ENCODE assay signal across 26 mouse cellular contexts in genomic region chr8:112933815-112934214, GRCm38 (mm10).
DNase-seq lines count a peak whose midpoint lies in the region; ATAC-seq lines count a peak whose summit lies in the region.
"Had no signal": no experiment of that assay in that cellular context is flagged by ENCODE, and none has a peak within 500 bp of the region (broad histone marks: within the 10 kb centered on the region; RNA-seq: fewer than 3 reads in every experiment).

No protein-coding gene starts in this region.

- H3K9ac ChIP-seq in midbrain, embryonic 13.5 days (replicated peaks) = no peak overlapping the region
- H3K9ac ChIP-seq in midbrain, embryonic 11.5 days (ENCODE audit: low read length) = no peak overlapping the region
- H3K9ac ChIP-seq: embryonic facial prominence, embryonic 12.5 days; forebrain, embryonic 13.5 days; forebrain, embryonic 15.5 days; forebrain, postnatal 0 days had no signal

- H3K36me3 ChIP-seq in midbrain, embryonic 13.5 days = no peaks in the 10 kb centered on the region
- no peaks in the 10 kb centered on the region for H3K36me3 ChIP-seq in midbrain, embryonic 11.5 days (ENCODE audit: control insufficient read depth, insufficient read depth, low read length)
- H3K36me3 ChIP-seq: embryonic facial prominence, embryonic 10.5 days; embryonic facial prominence, embryonic 12.5 days; forebrain, embryonic 15.5 days; G1E had no signal

- no peak for ATAC-seq in midbrain, embryonic 13.5 days
- ATAC-seq in midbrain, embryonic 11.5 days (ENCODE audit: low FRiP score) = no peak
- ATAC-seq: activated CD4-positive, CD25-positive, alpha-beta regulatory T cell, adult 4 months; CD4-positive, CD25-positive, alpha-beta regulatory T cell, adult 4 months; forebrain, embryonic 13.5 days; forebrain, embryonic 15.5 days; forebrain, postnatal 0 days; Patski had no signal

- no peaks in the 10 kb centered on the region for H3K4me1 ChIP-seq in midbrain, embryonic 13.5 days (replicated peaks)
- H3K4me1 ChIP-seq in midbrain, embryonic 11.5 days (ENCODE audit: control insufficient read depth, insufficient read depth, low read length) = no peaks in the 10 kb centered on the region
- H3K4me1 ChIP-seq: embryonic facial prominence, embryonic 10.5 days; embryonic facial prominence, embryonic 12.5 days had no signal

- WGBS in midbrain, embryonic 13.5 days = 94% methylated on average over 2 of the region's 2 CpGs
- 96% methylated on average over 2 of the region's 2 CpGs for WGBS in midbrain, embryonic 11.5 days

- peak; percentile 2 for DNase-seq in adrenal gland, adult 2 months
- no peak for DNase-seq in adrenal gland, postnatal 36 days
- DNase-seq in 416B (ENCODE audit: low read depth) (peak; percentile 40), ES-CJ7 (ENCODE audit: low read depth, low spot score) (peak; percentile 58), R1 (ENCODE audit: low read depth, low spot score) (peak; percentile 58)
- DNase-seq in gastrocnemius, adult 18-20 months (ENCODE audit: low spot score) = no peak
- no peak for DNase-seq in midbrain, embryonic 11.5 days (ENCODE audit: low spot score, missing footprints)
- DNase-seq: adrenal gland, adult 8-10 months; adrenal gland, postnatal 14 days; B cell, adult 2 months; cerebellum, adult 11-12 months; cerebellum, adult 2 months; cerebellum, adult 9-10 months; cerebellum, postnatal 10 days; cerebellum, postnatal 25 days; forebrain, postnatal 0 days had no signal

- H3K4me3 ChIP-seq in midbrain, embryonic 13.5 days (replicated peaks) = no peak overlapping the region
- no peak overlapping the region for H3K4me3 ChIP-seq in midbrain, embryonic 11.5 days (ENCODE audit: low read depth, low read length)
- H3K4me3 ChIP-seq: embryonic facial prominence, embryonic 10.5 days; embryonic facial prominence, embryonic 12.5 days; forebrain, embryonic 13.5 days; forebrain, embryonic 15.5 days had no signal

- no peak overlapping the region for H3K4me2 ChIP-seq in midbrain, embryonic 13.5 days (replicated peaks)
- H3K4me2 ChIP-seq in midbrain, embryonic 11.5 days = no peak overlapping the region
- H3K4me2 ChIP-seq: embryonic facial prominence, embryonic 12.5 days; forebrain, embryonic 13.5 days; forebrain, embryonic 15.5 days had no signal

- no peaks in the 10 kb centered on the region for H3K9me3 ChIP-seq in midbrain, embryonic 13.5 days
- no peaks in the 10 kb centered on the region for H3K9me3 ChIP-seq in midbrain, embryonic 11.5 days (ENCODE audit: control insufficient read depth, low read length)
- H3K9me3 ChIP-seq: embryonic facial prominence, embryonic 10.5 days; embryonic facial prominence, embryonic 12.5 days; forebrain, embryonic 13.5 days; forebrain, embryonic 15.5 days had no signal

- no peak overlapping the region for H3K27ac ChIP-seq in midbrain, embryonic 13.5 days
- no peak overlapping the region for H3K27ac ChIP-seq in midbrain, embryonic 11.5 days (ENCODE audit: low read depth, low read length)
- H3K27ac ChIP-seq: embryonic facial prominence, embryonic 10.5 days; embryonic facial prominence, embryonic 12.5 days; forebrain, embryonic 13.5 days; forebrain, embryonic 15.5 days had no signal

- no peaks in the 10 kb centered on the region for H3K27me3 ChIP-seq in midbrain, embryonic 13.5 days
- no peaks in the 10 kb centered on the region for H3K27me3 ChIP-seq in midbrain, embryonic 11.5 days (ENCODE audit: control insufficient read depth, insufficient read depth, low read length)
- H3K27me3 ChIP-seq: CH12.LX; embryonic facial prominence, embryonic 12.5 days; forebrain, embryonic 13.5 days; forebrain, embryonic 15.5 days; Patski had no signal

Comparison
In these comparisons a context has a peak if more than half of its experiments do, and no peak if none do; other contexts are left out.
1. DNase-seq: peak in adrenal gland, adult 2 months (single experiment), 416B (single experiment), ES-CJ7 (single experiment) and R1 (single experiment); none in adrenal gland, postnatal 36 days (0 of 2), gastrocnemius, adult 18-20 months (single experiment) and midbrain, embryonic 11.5 days (single experiment).